In genomic region chr8:9770261-9770998, GRCm38 (mm10) we compare ENCODE assay signal across 8 mouse cellular contexts. TPM values are rescaled to one million over a fixed set of nuclear protein-coding genes. Genes with fewer than 3 reads are reported as not detected.
DNase-seq lines count a peak whose midpoint lies in the region; ATAC-seq and TF ChIP-seq lines count a peak whose summit lies in the region.

No protein-coding gene starts in this region.

- no peak overlapping the region for H3K9ac ChIP-seq in lung, embryonic 15.5 days

- no peak overlapping the region for H3K27ac ChIP-seq in lung, embryonic 15.5 days
- H3K27ac ChIP-seq in hindbrain, embryonic 10.5 days, result peak overlapping the region; percentile 85
- peak overlapping the region; percentile 88 for H3K27ac ChIP-seq in olfactory bulb, adult 2 months (ENCODE audit: insufficient read depth, low read depth, low read length)

- peaks cover 14% of the 10 kb centered on the region for H3K4me1 ChIP-seq in lung, embryonic 15.5 days
- peaks cover 25% of the 10 kb centered on the region for H3K4me1 ChIP-seq in hindbrain, embryonic 10.5 days (replicated peaks)
- H3K4me1 ChIP-seq in olfactory bulb, adult 2 months (ENCODE audit: control insufficient read depth, insufficient read depth, low read length), result peaks cover 2% of the 10 kb centered on the region; the same call in 1 of the 2 replicates

- no peaks in the 10 kb centered on the region for H3K9me3 ChIP-seq in lung, embryonic 15.5 days
- no peaks in the 10 kb centered on the region for H3K9me3 ChIP-seq in hindbrain, embryonic 10.5 days

- DNase-seq in lung, postnatal 10 days, result no peak
- DNase-seq in cerebellum, postnatal 25 days, result peak; percentile 73 to 75
- DNase-seq in hindbrain, embryonic 10.5 days (ENCODE audit: low spot score), result peak; percentile 64
- peak; percentile 62 to 68 for DNase-seq in left cerebral cortex, postnatal 36 days (ENCODE audit: low spot score in 2 of 2)
- no peak for DNase-seq in spleen, postnatal 4 days (ENCODE audit: low spot score in 2 of 2)
- no peak for DNase-seq in thymus, postnatal 0 days (ENCODE audit: low spot score)

- no peak for TF ChIP-seq CTCF in olfactory bulb, adult 2 months (IDR thresholded peaks at IDR 0.05; ENCODE audit: insufficient read depth, low read depth, low read length)

- H3K27me3 ChIP-seq in lung, embryonic 15.5 days, result peaks cover 52% of the 10 kb centered on the region
- H3K27me3 ChIP-seq in hindbrain, embryonic 10.5 days (ENCODE audit: insufficient read depth, poor library complexity, severe bottlenecking), result peaks cover 54% of the 10 kb centered on the region

- intact Hi-C loops in left cerebral cortex, postnatal 36 days (cut with DNase I), result loop anchor here (5.0 to 10.0 kb wide), 3 partner anchors 162 to 426 kb away; no protein-coding TSS in a partner anchor

- H3K36me3 ChIP-seq in lung, embryonic 15.5 days, result no peaks in the 10 kb centered on the region
- H3K36me3 ChIP-seq in hindbrain, embryonic 10.5 days, result no peaks in the 10 kb centered on the region

- no peak for TF ChIP-seq POLR2A in olfactory bulb, adult 2 months (IDR thresholded peaks at IDR 0.05; ENCODE audit: insufficient read depth, low read depth, low read length)

- no peak for ATAC-seq in lung, embryonic 15.5 days (ENCODE audit: borderline replicate concordance, extremely low read depth, low FRiP score, low TSS enrichment)

- peak overlapping the region; percentile 79 for H3K4me2 ChIP-seq in lung, embryonic 15.5 days

- peak overlapping the region; percentile 41 for H3K4me3 ChIP-seq in lung, embryonic 15.5 days
- peak overlapping the region; percentile 76 for H3K4me3 ChIP-seq in hindbrain, embryonic 10.5 days
- H3K4me3 ChIP-seq in olfactory bulb, adult 2 months (ENCODE audit: insufficient read depth, low read depth, low read length), result peak overlapping the region; percentile 74

- WGBS in lung, embryonic 15.5 days, result 1% methylated on average over 46 of the region's 48 CpGs
- 1% methylated on average over 48 of the region's 48 CpGs for WGBS in hindbrain, embryonic 10.5 days
- 1% methylated on average over 48 of the region's 48 CpGs for WGBS in olfactory bulb, adult 2 months

RNA-seq across cellular contexts. Expression of gene Fam155a, which starts 0.5 kb away (rescaled TPM):
- polyA plus RNA-seq in lung, embryonic 15.5 days (2015; fragmentation: Nextera tagmentation; extraction: Ambion mirVana), result 0.15 and 0.18 TPM in 2 replicates
- 1.1 and 2.8 TPM in 2 replicates for polyA plus RNA-seq in hindbrain, embryonic 10.5 days (2016; fragmentation: Nextera tagmentation; extraction: Ambion mirVana)
- total RNA-seq in left cerebral cortex, postnatal 36 days (2021), result 100 to 1,000 TPM; 117 to 124 TPM
- polyA plus RNA-seq in olfactory bulb, adult 2 months (2012; ENCODE audit: insufficient read depth, insufficient read length, low replicate concordance, missing spikeins), result not detected in 2 replicates
- 0.13 and 0.17 TPM in 2 replicates for polyA plus RNA-seq in thymus, postnatal 0 days (2015; fragmentation: Nextera tagmentation; extraction: Ambion mirVana)

Comparison
In these comparisons a context has a peak if more than half of its experiments do, and no peak if none do; other contexts are left out.
1. DNase-seq: peak in cerebellum, postnatal 25 days (2 of 2), hindbrain, embryonic 10.5 days (single experiment) and left cerebral cortex, postnatal 36 days (2 of 2); none in lung, postnatal 10 days (single experiment), spleen, postnatal 4 days (0 of 2) and thymus, postnatal 0 days (single experiment).
2. Peak in every context shown above with its lines, with median percentiles within 50 percentile points of each other: H3K4me3 ChIP-seq.